Mouse (Mus musculus) spleen, adult 2 months (tissue): ENCODE data around the gene Pde4dip.

Experiments
- CTCF ChIP-seq: fragments of 200-500 bp; IDR thresholded peaks from 2 replicates; pipeline ENCODE4 v1.5.1; 2011; ENCODE audit warnings: mild to moderate bottlenecking, inconsistent platforms; ENCODE audit not compliant: insufficient read depth, insufficient read length, insufficient replicate concordance; ENCODE audit errors: extremely low read depth
- POLR2A ChIP-seq: fragments of 200-500 bp; IDR thresholded peaks from 2 replicates; pipeline ENCODE4 v1.6.1; 2011; ENCODE audit warnings: low read depth, low read length, inconsistent platforms

GRCm38 (mm10) chr3:97755411-97755810 is 133.1 kb downstream of the Pde4dip start:
- no peak for TF ChIP-seq CTCF
- no peak for TF ChIP-seq POLR2A
